Mouse (Mus musculus) testis, adult 2 months (tissue): ENCODE measurements around the gene Tnik.

Experiments used
- CTCF ChIP-seq: fragments of 200-500 bp; IDR thresholded peaks from 2 replicates; pipeline ENCODE4 v1.5.1; 2012; ENCODE audit warnings: low read depth, mild to moderate bottlenecking, inconsistent platforms, low read length, moderate library complexity; ENCODE audit not compliant: control insufficient read depth, insufficient read depth, insufficient replicate concordance
- POLR2A ChIP-seq: fragments of 200-500 bp; IDR thresholded peaks from 2 replicates; pipeline ENCODE4 v1.6.1; 2012; ENCODE audit warnings: low read depth, mild to moderate bottlenecking, inconsistent platforms, low read length, moderate library complexity; ENCODE audit not compliant: control insufficient read depth

GRCm38 (mm10) chr3:28721838-28722237 lies 458.8 kb downstream of the Tnik start:
- TF ChIP-seq POLR2A (no peak), CTCF (no peak)
